Mouse (Mus musculus): Measurements from ENCODE around the gene Clec5a. TPM values are rescaled to one million over a fixed set of nuclear protein-coding genes. Genes with fewer than 3 reads are reported as not detected.
A peak's percentile ranks its signal among the peaks of the same experiment; 100 is the strongest.
"Not testable (repeated sequence)": the region's sequence is repeated elsewhere in the genome, so short reads cannot be mapped to it uniquely, and the experiment has no call there.

Clec5a gene
- total and polyA plus RNA-seq, 2 experiments from 2014 or later: 0.52 to 1.0 TPM

DNA sequence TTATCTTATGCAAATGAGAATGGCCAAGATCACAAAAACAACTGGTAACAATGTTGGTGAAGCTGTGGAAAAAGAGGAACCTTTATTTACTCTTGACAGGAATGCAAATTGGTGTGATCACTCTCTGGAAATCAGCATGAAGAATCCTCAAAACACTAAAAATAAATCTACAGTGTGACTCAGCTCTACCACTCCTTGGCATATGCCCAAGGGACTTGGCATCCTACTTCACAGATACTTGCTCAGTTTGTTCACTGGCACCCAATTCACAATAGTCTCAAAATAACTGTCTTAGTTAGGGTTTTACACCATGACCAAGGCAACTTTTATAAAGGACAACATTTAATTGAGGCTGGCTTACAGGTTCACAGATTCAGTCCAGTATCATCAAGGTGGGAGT lies 21.8 kb upstream of the Clec5a start:
- no peak overlapping the region for H3K4me2 ChIP-seq (ENCODE audit: low read depth)
- H3K9me3 ChIP-seq (ENCODE audit: low read length): no peaks in the 10 kb centered on the region
- DNase-seq: peak; percentile 50
- no peaks in the 10 kb centered on the region for H3K36me3 ChIP-seq (ENCODE audit: insufficient read depth)
- ATAC-seq: no peak
- H3K27me3 ChIP-seq (ENCODE audit: insufficient read depth, low read length): no peaks in the 10 kb centered on the region
- H3K27ac ChIP-seq (ENCODE audit: low read depth, low read length): no peak overlapping the region
- no peak overlapping the region for H3K4me3 ChIP-seq (ENCODE audit: low read depth, low read length)
- no peaks in the 10 kb centered on the region for H3K4me1 ChIP-seq (ENCODE audit: insufficient read depth)
- no peak for TF ChIP-seq CTCF (IDR thresholded peaks at IDR 0.05; ENCODE audit: low read depth)
- no peak overlapping the region for H3K9ac ChIP-seq

- not testable (repeated sequence) for ATAC-seq; H3K27me3 ChIP-seq (ENCODE audit: insufficient read depth, low read length); H3K9ac ChIP-seq; H3K27ac ChIP-seq (ENCODE audit: low read depth, low read length); H3K4me2 ChIP-seq (ENCODE audit: low read depth); H3K9me3 ChIP-seq (ENCODE audit: low read length); H3K4me1 ChIP-seq (ENCODE audit: insufficient read depth); DNase-seq; H3K36me3 ChIP-seq (ENCODE audit: insufficient read depth); H3K4me3 ChIP-seq (ENCODE audit: low read depth, low read length)
- 27% methylated on average over 4 of the region's 4 CpGs for WGBS
Measured at GRCm38 (mm10) chr6:40598546-40598945, 12.9 kb upstream of the Clec5a start.

- DNase-seq (no peak), ATAC-seq (no peak)
- H3K9ac ChIP-seq: no peak overlapping the region
- no peaks in the 10 kb centered on the region for H3K4me1 ChIP-seq (ENCODE audit: insufficient read depth)
- H3K36me3 ChIP-seq (ENCODE audit: insufficient read depth): no peaks in the 10 kb centered on the region
- H3K9me3 ChIP-seq (ENCODE audit: low read length): no peaks in the 10 kb centered on the region
- H3K4me3 ChIP-seq (ENCODE audit: low read depth, low read length): no peak overlapping the region
- no peaks in the 10 kb centered on the region for H3K27me3 ChIP-seq (ENCODE audit: insufficient read depth, low read length)
- 71% methylated on average over 3 of the region's 3 CpGs for WGBS
- no peak for TF ChIP-seq CTCF (IDR thresholded peaks at IDR 0.05; ENCODE audit: low read depth)
- H3K4me2 ChIP-seq (ENCODE audit: low read depth): no peak overlapping the region
- H3K27ac ChIP-seq (ENCODE audit: low read depth, low read length): no peak overlapping the region
Measured at GRCm38 (mm10) chr6:40594804-40595550, 9.4 kb upstream of the Clec5a start.

DNA sequence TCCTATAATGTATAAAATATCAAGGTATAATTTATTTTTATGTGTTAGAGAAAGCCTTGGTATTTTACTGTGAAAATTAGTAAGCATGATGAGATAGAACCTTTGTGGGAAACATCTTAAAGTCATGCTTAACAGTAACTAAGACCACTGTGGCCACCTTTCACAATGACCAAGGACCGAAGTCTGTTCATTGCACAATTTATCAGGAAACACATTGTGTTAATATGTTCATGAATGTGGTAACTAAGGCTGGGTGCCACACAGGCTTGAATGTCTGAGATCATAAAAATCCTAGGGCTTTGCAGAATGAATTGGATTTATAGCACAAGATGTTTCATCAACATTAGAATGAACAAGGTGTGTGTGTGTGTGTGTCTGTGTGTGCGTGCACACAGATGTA lies 2.7 kb upstream of the Clec5a start:
- Histone ChIP-seq H3K9me3 (ENCODE audit: low read length) (no peaks in the 10 kb centered on the region), H3K4me1 (ENCODE audit: insufficient read depth) (no peaks in the 10 kb centered on the region), H3K27me3 (ENCODE audit: insufficient read depth, low read length) (no peaks in the 10 kb centered on the region), H3K4me2 (ENCODE audit: low read depth) (no peak overlapping the region), H3K36me3 (ENCODE audit: insufficient read depth) (no peaks in the 10 kb centered on the region), H3K9ac (no peak overlapping the region), H3K4me3 (ENCODE audit: low read depth, low read length) (no peak overlapping the region), H3K27ac (ENCODE audit: low read depth, low read length) (no peak overlapping the region)
- ATAC-seq (no peak), DNase-seq (no peak)
- no peak for TF ChIP-seq CTCF (IDR thresholded peaks at IDR 0.05; ENCODE audit: low read depth)
- 96% methylated on average over 2 of the region's 2 CpGs for WGBS

DNA sequence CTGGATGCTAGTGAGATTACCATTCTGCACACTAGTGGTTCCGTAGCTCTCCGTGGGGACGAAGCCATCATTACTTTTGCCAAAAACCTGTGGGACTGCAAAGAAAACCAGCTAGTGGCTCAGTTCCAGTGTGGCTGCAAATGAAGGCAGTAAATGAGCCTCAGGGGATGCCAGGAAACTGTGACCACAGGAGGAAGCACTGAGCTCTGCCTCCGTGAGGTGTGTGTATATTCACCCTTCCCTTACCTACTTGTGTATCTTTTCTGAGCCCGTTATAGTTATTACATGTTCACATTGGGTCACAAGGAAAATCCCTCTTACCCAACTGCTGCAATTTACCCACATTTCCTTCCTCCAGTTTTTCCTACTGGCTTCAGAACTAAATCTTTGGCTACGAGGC lies 1.3 kb downstream of the Clec5a start:
- ATAC-seq: no peak
- H3K4me1 ChIP-seq (ENCODE audit: insufficient read depth): no peaks in the 10 kb centered on the region
- WGBS: 65% methylated on average over 6 of the region's 6 CpGs

GRCm38 (mm10) chr6:40576305-40576704 lies 9.3 kb downstream of the Clec5a start:
- no peaks in the 10 kb centered on the region for H3K27me3 ChIP-seq (ENCODE audit: insufficient read depth, low read length)
- no peak for TF ChIP-seq CTCF (IDR thresholded peaks at IDR 0.05; ENCODE audit: low read depth)
- no peak overlapping the region for H3K9ac ChIP-seq
- ATAC-seq: no peak
- 87% methylated on average over 1 of the region's 1 CpGs for WGBS
- H3K4me2 ChIP-seq (ENCODE audit: low read depth): no peak overlapping the region
- DNase-seq: no peak
- no peaks in the 10 kb centered on the region for H3K9me3 ChIP-seq (ENCODE audit: low read length)
- H3K4me1 ChIP-seq (ENCODE audit: insufficient read depth): no peaks in the 10 kb centered on the region
- no peak overlapping the region for H3K4me3 ChIP-seq (ENCODE audit: low read depth, low read length)
- no peak overlapping the region for H3K27ac ChIP-seq (ENCODE audit: low read depth, low read length)
- H3K36me3 ChIP-seq (ENCODE audit: insufficient read depth): no peaks in the 10 kb centered on the region

More for the DNA sequence above, 1.3 kb downstream of the Clec5a start:
- Histone ChIP-seq H3K4me3 (ENCODE audit: low read depth, low read length) (no peak overlapping the region), H3K27me3 (ENCODE audit: insufficient read depth, low read length) (no peaks in the 10 kb centered on the region), H3K9me3 (ENCODE audit: low read length) (no peaks in the 10 kb centered on the region), H3K27ac (ENCODE audit: low read depth, low read length) (no peak overlapping the region), H3K9ac (no peak overlapping the region), H3K36me3 (ENCODE audit: insufficient read depth) (no peaks in the 10 kb centered on the region), H3K4me2 (ENCODE audit: low read depth) (no peak overlapping the region)
- no peak for TF ChIP-seq CTCF (IDR thresholded peaks at IDR 0.05; ENCODE audit: low read depth)
- no peak for DNase-seq

GRCm38 (mm10) chr6:40573618-40574017 lies 12.0 kb downstream of the Clec5a start:
- H3K27ac ChIP-seq (ENCODE audit: low read depth, low read length): no peak overlapping the region
- ATAC-seq (no peak), DNase-seq (no peak)
- no peaks in the 10 kb centered on the region for H3K4me1 ChIP-seq (ENCODE audit: insufficient read depth)
- no peak for TF ChIP-seq CTCF (IDR thresholded peaks at IDR 0.05; ENCODE audit: low read depth)
- H3K9ac ChIP-seq: no peak overlapping the region
- H3K9me3 ChIP-seq (ENCODE audit: low read length): no peaks in the 10 kb centered on the region
- H3K36me3 ChIP-seq (ENCODE audit: insufficient read depth): no peaks in the 10 kb centered on the region
- H3K4me2 ChIP-seq (ENCODE audit: low read depth): no peak overlapping the region
- WGBS: 90% methylated on average over 3 of the region's 3 CpGs
- no peak overlapping the region for H3K4me3 ChIP-seq (ENCODE audit: low read depth, low read length)
- H3K27me3 ChIP-seq (ENCODE audit: insufficient read depth, low read length): no peaks in the 10 kb centered on the region

Measured in forebrain, postnatal 0 days (tissue).